17 mouse cellular contexts compared by ENCODE assay signal in genomic region chr13:45942337-45942736, GRCm38 (mm10). TPM values are rescaled to one million over a fixed set of nuclear protein-coding genes. Genes with fewer than 3 reads are reported as not detected.
DNase-seq lines count a peak whose midpoint lies in the region; ATAC-seq and TF ChIP-seq lines count a peak whose summit lies in the region.
"Had no signal": no experiment of that assay in that cellular context is flagged by ENCODE, and none has a peak within 500 bp of the region (broad histone marks: within the 10 kb centered on the region; RNA-seq: fewer than 3 reads in every experiment).

No protein-coding gene starts in this region.

- no peak overlapping the region for H3ac ChIP-seq in C2C12 (ENCODE audit: control insufficient read depth, insufficient read length, low read depth)

- H3K9me3 ChIP-seq in kidney, embryonic 16.5 days (ENCODE audit: low read length) = no peaks in the 10 kb centered on the region
- H3K9me3 ChIP-seq in kidney, embryonic 14.5 days (ENCODE audit: control insufficient read depth, low read length) = no peaks in the 10 kb centered on the region
- H3K9me3 ChIP-seq: heart, embryonic 10.5 days; hindbrain, embryonic 15.5 days; limb, embryonic 12.5 days; neural tube, embryonic 12.5 days had no signal

- H3K27me3 ChIP-seq in kidney, embryonic 16.5 days (ENCODE audit: insufficient read depth, low read length) = no peaks in the 10 kb centered on the region
- H3K27me3 ChIP-seq in kidney, embryonic 14.5 days (ENCODE audit: control insufficient read depth, insufficient read depth, low read length) = no peaks in the 10 kb centered on the region
- H3K27me3 ChIP-seq in C2C12 (ENCODE audit: control insufficient read depth, insufficient read depth, insufficient read length) = no peaks in the 10 kb centered on the region
- H3K27me3 ChIP-seq: hindbrain, embryonic 15.5 days; limb, embryonic 12.5 days; neural tube, embryonic 12.5 days had no signal

- H3K79me2 ChIP-seq in C2C12 (ENCODE audit: control insufficient read depth, insufficient read depth) = peaks cover 38% of the 10 kb centered on the region

- intact Hi-C loops in left cerebral cortex, postnatal 14 days (cut with DNase I) = no loop called here

- 77% methylated on average over 7 of the region's 7 CpGs for WGBS in kidney, embryonic 16.5 days
- WGBS in kidney, embryonic 14.5 days = 86% methylated on average over 7 of the region's 7 CpGs

- peaks cover 2% of the 10 kb centered on the region for H3K79me3 ChIP-seq in C2C12 (ENCODE audit: low read depth)

- no peak overlapping the region for H3K4me2 ChIP-seq in kidney, embryonic 16.5 days (replicated peaks; ENCODE audit: low read depth, low read length)
- H3K4me2 ChIP-seq in kidney, embryonic 14.5 days (replicated peaks; ENCODE audit: low read depth, low read length) = no peak overlapping the region
- H3K4me2 ChIP-seq: hindbrain, embryonic 15.5 days; limb, embryonic 12.5 days; neural tube, embryonic 12.5 days had no signal

- no peak overlapping the region for H3K4me3 ChIP-seq in kidney, embryonic 16.5 days (ENCODE audit: low read length)
- H3K4me3 ChIP-seq in kidney, embryonic 14.5 days (ENCODE audit: low read length) = no peak overlapping the region
- no peak overlapping the region for H3K4me3 ChIP-seq in C2C12 (ENCODE audit: insufficient read depth, poor library complexity, severe bottlenecking)
- H3K4me3 ChIP-seq: heart, embryonic 10.5 days; hindbrain, embryonic 15.5 days; limb, embryonic 12.5 days; neural tube, embryonic 12.5 days had no signal

- no peak for TF ChIP-seq CTCF in C2C12 (IDR thresholded peaks at IDR 0.05; ENCODE audit: control insufficient read depth, insufficient read depth, insufficient read length)

- peak; percentile 57; the same call in 1 of the 2 replicates for ATAC-seq in kidney, embryonic 16.5 days (ENCODE audit: low FRiP score, low TSS enrichment)
- no peak for ATAC-seq in kidney, embryonic 14.5 days (ENCODE audit: low FRiP score, low TSS enrichment)
- ATAC-seq: activated CD4-positive, CD25-positive, alpha-beta regulatory T cell, adult 4 months had no signal

- no peak overlapping the region for H3K9ac ChIP-seq in kidney, embryonic 16.5 days (replicated peaks; ENCODE audit: low read length)
- no peak overlapping the region for H3K9ac ChIP-seq in kidney, embryonic 14.5 days (ENCODE audit: low read depth, low read length)
- H3K9ac ChIP-seq: hindbrain, embryonic 15.5 days; limb, embryonic 12.5 days; liver, embryonic 14.5 days; neural tube, embryonic 12.5 days had no signal

- no peak overlapping the region for H3K27ac ChIP-seq in kidney, embryonic 16.5 days (ENCODE audit: low read length)
- H3K27ac ChIP-seq in kidney, embryonic 14.5 days (ENCODE audit: low read depth, low read length) = no peak overlapping the region
- H3K27ac ChIP-seq: heart, embryonic 10.5 days; hindbrain, embryonic 15.5 days; limb, embryonic 12.5 days; liver, embryonic 14.5 days; neural tube, embryonic 12.5 days had no signal

- peaks cover 9% of the 10 kb centered on the region for H3K4me1 ChIP-seq in kidney, embryonic 16.5 days (ENCODE audit: insufficient read depth, low read length)
- peaks cover 5% of the 10 kb centered on the region; the same call in 1 of the 2 replicates for H3K4me1 ChIP-seq in kidney, embryonic 14.5 days (ENCODE audit: control insufficient read depth, insufficient read depth, low read length)
- H3K4me1 ChIP-seq: hindbrain, embryonic 15.5 days; neural tube, embryonic 12.5 days had no signal

- H3K36me3 ChIP-seq in kidney, embryonic 16.5 days (ENCODE audit: insufficient read depth, low read length) = 0 out of 2 replicates have a peak, but pooled peaks cover 4% of the 10 kb centered on the region
- H3K36me3 ChIP-seq in kidney, embryonic 14.5 days (ENCODE audit: control insufficient read depth, insufficient read depth, low read length) = no peaks in the 10 kb centered on the region
- peaks cover 6% of the 10 kb centered on the region for H3K36me3 ChIP-seq in C2C12 (ENCODE audit: control insufficient read depth, insufficient read depth)
- H3K36me3 ChIP-seq: hindbrain, embryonic 15.5 days; limb, embryonic 12.5 days; neural tube, embryonic 12.5 days had no signal

- peak; percentile 59 for DNase-seq in adrenal gland, postnatal 10 days
- no peak for DNase-seq in adrenal gland, postnatal 25 days
- DNase-seq in kidney, postnatal 25 days = peak; percentile 61 to 71
- no peak for DNase-seq in left cerebral cortex, postnatal 14 days (ENCODE audit: low spot score in 2 of 2)
- no peak for DNase-seq in heart, adult 9 months (ENCODE audit: low spot score in 2 of 2)
- DNase-seq: cerebellum, adult 9-11 months; gastrocnemius, postnatal 14 days; right cerebral cortex, postnatal 4 days had no signal

TF ChIP-seq in C2C12, 6 proteins besides CTCF, POLR2A, EP300 and RAD21:
- TF ChIP-seq USF1 (IDR thresholded peaks at IDR 0.05; ENCODE audit: low read depth) (peak; percentile 80), MYOD1 (IDR thresholded peaks at IDR 0.05; ENCODE audit: control insufficient read depth, insufficient read length, low read depth) (no peak)

RNA-seq across cellular contexts. Expression of gene Atxn1, which starts 22.5 kb away (rescaled TPM):
- 10 to 100 TPM; 25.2 to 41.2 TPM for total RNA-seq in adrenal gland, postnatal 10 days (2021)
- 40.1 and 63.2 TPM in 2 replicates for total RNA-seq in adrenal gland, postnatal 25 days (2021)
- 5.9 and 7.6 TPM in 2 replicates for polyA plus RNA-seq in kidney, embryonic 16.5 days (2015; fragmentation: Nextera tagmentation; extraction: Ambion mirVana)
- polyA plus RNA-seq in kidney, embryonic 14.5 days (2014; fragmentation: Nextera tagmentation; extraction: Ambion mirVana) = 3.9 and 4.0 TPM in 2 replicates
- 3.0 TPM for polyA plus RNA-seq in C2C12 (2012; fragmentation: generic; extraction: Trizol)
- total RNA-seq in left cerebral cortex, postnatal 14 days (2021) = 100 to 1,000 TPM; 145 to 169 TPM

Comparison
In these comparisons a context has a peak if more than half of its experiments do, and no peak if none do; other contexts are left out.
1. DNase-seq: peak in adrenal gland, postnatal 10 days (single experiment) and kidney, postnatal 25 days (2 of 2); none in adrenal gland, postnatal 25 days (single experiment), left cerebral cortex, postnatal 14 days (0 of 2) and heart, adult 9 months (0 of 2).